Mouse (Mus musculus) C2C12 (cell line): ENCODE measurements around the gene Hba-a1.

Source experiments
- CEBPB ChIP-seq: IDR thresholded peaks from one replicate; pipeline ENCODE4 v1.6.1; 2011; ENCODE audit warnings: low read depth, mild to moderate bottlenecking, control low read depth, moderate library complexity
- CTCF ChIP-seq: IDR thresholded peaks from one replicate; pipeline ENCODE4 v1.5.1; 2011; ENCODE audit not compliant: control insufficient read depth, insufficient read depth, insufficient read length
- MAX ChIP-seq: IDR thresholded peaks from one replicate; pipeline ENCODE4 v1.6.1; 2011; ENCODE audit warnings: mild to moderate bottlenecking, control low read depth
- MYOD1 ChIP-seq: IDR thresholded peaks from one replicate; pipeline ENCODE4 v1.6.1; 2011; ENCODE audit warnings: low read depth; ENCODE audit not compliant: control insufficient read depth, insufficient read length
- MYOG ChIP-seq: IDR thresholded peaks from one replicate; pipeline ENCODE4 v1.6.1; 2011; ENCODE audit not compliant: control insufficient read depth, insufficient read length; ENCODE audit errors: extremely low read depth
- USF1 ChIP-seq: IDR thresholded peaks from one replicate; pipeline ENCODE4 v1.6.1; 2011; ENCODE audit warnings: low read depth, mild to moderate bottlenecking, control low read depth, moderate library complexity

GRCm38 (mm10) chr11:32271178-32271577, 12.1 kb upstream of the Hba-a1 start:
- TF ChIP-seq CTCF, result no peak
- no peak for TF ChIP-seq MAX
- TF ChIP-seq MYOD1, result peak; percentile 17
- no peak for TF ChIP-seq CEBPB
- TF ChIP-seq USF1, result no peak
- TF ChIP-seq MYOG, result no peak
